Mouse (Mus musculus) megakaryocyte, embryonic 14.5 days (primary cell): Measurements from ENCODE around the gene Akr1d1.

Experiments used
- FLI1 ChIP-seq: IDR thresholded peaks from 2 replicates; pipeline ENCODE4 v1.6.1; 2012; ENCODE audit warnings: low read length, inconsistent platforms, mixed read lengths
- GATA1 ChIP-seq: IDR thresholded peaks from 3 replicates; pipeline ENCODE4 v1.6.1; 2012; ENCODE audit warnings: mixed read lengths, low read length, inconsistent platforms, borderline replicate concordance

DNA sequence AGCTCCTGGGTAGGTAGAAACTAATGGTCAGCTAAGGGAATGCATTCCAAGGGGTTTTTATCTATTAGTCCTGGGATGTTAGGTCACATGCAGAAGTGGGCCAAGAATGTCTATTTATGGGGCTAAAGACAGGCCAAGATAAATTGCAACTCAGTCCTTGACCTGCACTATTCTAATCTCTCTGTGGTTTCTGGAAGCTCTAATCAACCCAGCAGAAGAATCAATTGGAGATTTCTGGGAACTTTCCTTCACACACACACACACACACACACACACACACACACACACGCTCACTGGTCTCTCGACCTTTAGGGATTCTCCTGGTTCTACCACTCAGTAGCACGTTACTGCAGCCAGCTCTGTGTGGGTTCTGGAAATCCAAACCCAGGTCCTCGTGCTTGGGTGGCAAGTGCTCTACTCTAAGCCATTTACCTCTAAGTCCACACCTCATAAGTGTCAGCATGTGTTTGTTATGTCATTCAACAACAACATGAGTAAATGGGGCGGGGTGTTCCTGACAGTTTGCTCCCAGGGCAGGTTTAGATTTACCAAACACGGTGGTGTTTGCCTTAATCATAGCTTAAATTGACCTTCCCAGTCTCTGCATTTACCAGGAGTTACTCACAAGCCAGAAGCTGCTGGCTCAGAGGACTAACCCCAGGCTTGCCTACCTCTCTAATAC, 82.8 kb downstream of the Akr1d1 start:
- no peak for TF ChIP-seq GATA1
- no peak for TF ChIP-seq FLI1
